Mouse (Mus musculus): ENCODE measurements around the gene Chka. TPM values are rescaled to one million over a fixed set of nuclear protein-coding genes. Genes with fewer than 3 reads are reported as not detected.

Gene Chka
- total RNA-seq, 1 experiment, result 79.6 TPM

GRCm38 (mm10) chr19:3872373-3872772 lies 20.8 kb downstream of the Chka start:
- in situ Hi-C loops (cut with MboI; ENCODE audit: low sequenced_read_pairs in 2 of 2, unreplicated experiment in 2 of 2), result no loop called here
- Histone ChIP-seq H3K9ac (ENCODE audit: insufficient read depth, low read depth, low read length, poor library complexity, severe bottlenecking) (no peak overlapping the region), H3K36me3 (ENCODE audit: control insufficient read depth, insufficient read depth, low read length, poor library complexity, severe bottlenecking) (peaks cover 22% of the 10 kb centered on the region; the same call in 1 of the 2 replicates), H3K4me3 (ENCODE audit: insufficient read depth in 1 of 2, low read depth in 1 of 2, low read length in 2 of 2, poor library complexity in 1 of 2, severe bottlenecking in 1 of 2) (no peak overlapping the region), H3K4me1 (ENCODE audit: control insufficient read depth in 2 of 2, insufficient read depth in 2 of 2, low read length in 2 of 2, poor library complexity in 1 of 2) (peaks cover 0 to 6% of the 10 kb centered on the region in 2 experiments; a peak in 1 of 4 replicates), H3K27ac (ENCODE audit: insufficient read depth, low read depth, low read length, poor library complexity, severe bottlenecking) (no peak overlapping the region), H3K9me3 (ENCODE audit: control insufficient read depth, insufficient read depth, low read depth, low read length) (no peaks in the 10 kb centered on the region)
- no peak for DNase-seq (ENCODE audit: low read depth, low spot score)
- TF ChIP-seq MAFK (IDR thresholded peaks at IDR 0.05; ENCODE audit: insufficient read depth, low read depth, low read length), result no peak
- TF ChIP-seq HCFC1 (IDR thresholded peaks at IDR 0.05; ENCODE audit: borderline replicate concordance, insufficient read depth, low read length), result no peak
- TF ChIP-seq ZC3H11A (IDR thresholded peaks at IDR 0.05; ENCODE audit: borderline replicate concordance, low read depth, low read length), result no peak
- no peak for TF ChIP-seq CHD2 (IDR thresholded peaks at IDR 0.05; ENCODE audit: low read depth, low read length)
- TF ChIP-seq ZNF384 (IDR thresholded peaks at IDR 0.05; ENCODE audit: low read depth, low read length), result no peak

GRCm38 (mm10) chr19:3875045-3875444 lies 23.5 kb downstream of the Chka start:
- DNase-seq (ENCODE audit: low read depth, low spot score), result no peak
- Histone ChIP-seq H3K27ac (ENCODE audit: insufficient read depth, low read depth, low read length, poor library complexity, severe bottlenecking) (peak overlapping the region; percentile 70), H3K4me3 (ENCODE audit: insufficient read depth in 1 of 2, low read depth in 1 of 2, low read length in 2 of 2, poor library complexity in 1 of 2, severe bottlenecking in 1 of 2) (no peak overlapping the region), H3K9ac (ENCODE audit: insufficient read depth, low read depth, low read length, poor library complexity, severe bottlenecking) (0 out of 2 replicates have a peak overlapping the region, but pooled peaks have one; percentile 60), H3K9me3 (ENCODE audit: control insufficient read depth, insufficient read depth, low read depth, low read length) (no peaks in the 10 kb centered on the region), H3K4me1 (ENCODE audit: control insufficient read depth in 2 of 2, insufficient read depth in 2 of 2, low read length in 2 of 2, poor library complexity in 1 of 2) (peaks cover 0 to 6% of the 10 kb centered on the region in 2 experiments; a peak in 1 of 4 replicates), H3K36me3 (ENCODE audit: control insufficient read depth, insufficient read depth, low read length, poor library complexity, severe bottlenecking) (peaks cover 20% of the 10 kb centered on the region; the same call in 1 of the 2 replicates)
- in situ Hi-C loops (cut with MboI; ENCODE audit: low sequenced_read_pairs in 2 of 2, unreplicated experiment in 2 of 2), result no loop called here
- no peak for TF ChIP-seq MAFK (IDR thresholded peaks at IDR 0.05; ENCODE audit: insufficient read depth, low read depth, low read length)
- no peak for TF ChIP-seq ZC3H11A (IDR thresholded peaks at IDR 0.05; ENCODE audit: borderline replicate concordance, low read depth, low read length)
- TF ChIP-seq CHD2 (IDR thresholded peaks at IDR 0.05; ENCODE audit: low read depth, low read length), result no peak
- TF ChIP-seq HCFC1 (IDR thresholded peaks at IDR 0.05; ENCODE audit: borderline replicate concordance, insufficient read depth, low read length), result no peak
- TF ChIP-seq ZNF384 (IDR thresholded peaks at IDR 0.05; ENCODE audit: low read depth, low read length), result no peak

GRCm38 (mm10) chr19:3880054-3880848 lies 28.7 kb downstream of the Chka start:
- TF ChIP-seq ZNF384 (IDR thresholded peaks at IDR 0.05; ENCODE audit: low read depth, low read length), result no peak
- TF ChIP-seq HCFC1 (IDR thresholded peaks at IDR 0.05; ENCODE audit: borderline replicate concordance, insufficient read depth, low read length), result no peak
- no peak for TF ChIP-seq MAFK (IDR thresholded peaks at IDR 0.05; ENCODE audit: insufficient read depth, low read depth, low read length)
- TF ChIP-seq ZC3H11A (IDR thresholded peaks at IDR 0.05; ENCODE audit: borderline replicate concordance, low read depth, low read length), result no peak
- no peak for TF ChIP-seq CHD2 (IDR thresholded peaks at IDR 0.05; ENCODE audit: low read depth, low read length)
- no peaks in the 10 kb centered on the region; a peak in 1 of 4 replicates for H3K4me1 ChIP-seq (ENCODE audit: control insufficient read depth in 2 of 2, insufficient read depth in 2 of 2, low read length in 2 of 2, poor library complexity in 1 of 2)
- H3K9me3 ChIP-seq (ENCODE audit: control insufficient read depth, insufficient read depth, low read depth, low read length), result no peaks in the 10 kb centered on the region
- H3K36me3 ChIP-seq (ENCODE audit: control insufficient read depth, insufficient read depth, low read length, poor library complexity, severe bottlenecking), result peaks cover 32% of the 10 kb centered on the region; the same call in 1 of the 2 replicates
- H3K9ac ChIP-seq (ENCODE audit: insufficient read depth, low read depth, low read length, poor library complexity, severe bottlenecking), result no peak overlapping the region
- no peak for DNase-seq (ENCODE audit: low read depth, low spot score)
- H3K4me3 ChIP-seq (ENCODE audit: insufficient read depth in 1 of 2, low read depth in 1 of 2, low read length in 2 of 2, poor library complexity in 1 of 2, severe bottlenecking in 1 of 2), result no peak overlapping the region
- in situ Hi-C loops (cut with MboI; ENCODE audit: low sequenced_read_pairs in 2 of 2, unreplicated experiment in 2 of 2), result no loop called here
- no peak overlapping the region for H3K27ac ChIP-seq (ENCODE audit: insufficient read depth, low read depth, low read length, poor library complexity, severe bottlenecking)

- H3K9ac ChIP-seq (ENCODE audit: insufficient read depth, low read depth, low read length, poor library complexity, severe bottlenecking), result no peak overlapping the region
- no peaks in the 10 kb centered on the region for H3K4me1 ChIP-seq (ENCODE audit: control insufficient read depth in 2 of 2, insufficient read depth in 2 of 2, low read length in 2 of 2, poor library complexity in 1 of 2)
- DNase-seq (ENCODE audit: low read depth, low spot score), result no peak
- H3K27ac ChIP-seq (ENCODE audit: insufficient read depth, low read depth, low read length, poor library complexity, severe bottlenecking), result no peak overlapping the region
- no peaks in the 10 kb centered on the region for H3K9me3 ChIP-seq (ENCODE audit: control insufficient read depth, insufficient read depth, low read depth, low read length)
- TF ChIP-seq CHD2 (IDR thresholded peaks at IDR 0.05; ENCODE audit: low read depth, low read length), result no peak
- TF ChIP-seq HCFC1 (IDR thresholded peaks at IDR 0.05; ENCODE audit: borderline replicate concordance, insufficient read depth, low read length), result no peak
- TF ChIP-seq ZNF384 (IDR thresholded peaks at IDR 0.05; ENCODE audit: low read depth, low read length), result no peak
- no peak for TF ChIP-seq MAFK (IDR thresholded peaks at IDR 0.05; ENCODE audit: insufficient read depth, low read depth, low read length)
- TF ChIP-seq ZC3H11A (IDR thresholded peaks at IDR 0.05; ENCODE audit: borderline replicate concordance, low read depth, low read length), result no peak
- in situ Hi-C loops (cut with MboI; ENCODE audit: low sequenced_read_pairs in 2 of 2, unreplicated experiment in 2 of 2), result no loop called here
- peaks cover 34% of the 10 kb centered on the region for H3K36me3 ChIP-seq (ENCODE audit: control insufficient read depth, insufficient read depth, low read length, poor library complexity, severe bottlenecking)
- H3K4me3 ChIP-seq (ENCODE audit: insufficient read depth in 1 of 2, low read depth in 1 of 2, low read length in 2 of 2, poor library complexity in 1 of 2, severe bottlenecking in 1 of 2), result no peak overlapping the region
Observed at GRCm38 (mm10) chr19:3882214-3882613, 30.6 kb downstream of the Chka start.

All from ES-E14 (cell line).